Comparison of ENCODE assay signal across 9 mouse cellular contexts in the genomic region with DNA sequence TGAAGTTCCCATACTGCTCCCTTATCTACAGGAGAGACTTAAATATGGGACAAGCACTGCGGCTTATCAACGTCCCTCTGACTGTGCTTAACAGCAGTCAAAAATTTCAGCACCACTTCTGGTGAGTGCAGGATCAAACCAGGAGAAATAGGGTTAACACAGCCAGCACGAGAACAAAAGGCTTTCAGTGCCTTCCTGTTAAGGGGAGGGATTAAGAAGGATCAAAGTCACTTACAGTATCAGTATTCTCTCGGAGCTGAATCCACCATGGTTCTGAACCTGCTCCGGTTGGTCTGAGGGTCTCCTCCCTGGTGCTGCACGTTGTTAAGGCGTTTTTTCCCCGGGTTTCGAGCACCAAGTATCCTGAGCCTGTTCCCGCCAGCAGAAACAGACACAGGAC. TPM values are rescaled to one million over a fixed set of nuclear protein-coding genes. Genes with fewer than 3 reads are reported as not detected.
DNase-seq lines count a peak whose midpoint lies in the region; ATAC-seq and TF ChIP-seq lines count a peak whose summit lies in the region.
"Not testable (repeated sequence)": the region's sequence is repeated elsewhere in the genome, so short reads cannot be mapped to it uniquely, and the experiment has no call there.
"Had no signal": no experiment of that assay in that cellular context is flagged by ENCODE, and none has a peak within 500 bp of the region (broad histone marks: within the 10 kb centered on the region; RNA-seq: fewer than 3 reads in every experiment).

No protein-coding gene starts in this region.

- not testable (repeated sequence) for H3K27me3 ChIP-seq in forebrain, embryonic 11.5 days (ENCODE audit: control insufficient read depth, insufficient read depth, low read length); heart, embryonic 15.5 days; intestine, embryonic 16.5 days (replicated peaks; ENCODE audit: control insufficient read depth, insufficient read depth, low read length); limb, embryonic 14.5 days (ENCODE audit: control insufficient read depth, insufficient read depth, low read length); lung, postnatal 0 days (replicated peaks; ENCODE audit: insufficient read depth, low read length); stomach, postnatal 0 days (ENCODE audit: control insufficient read depth, insufficient read depth, low read length)

- not testable (repeated sequence) for TF ChIP-seq POLR2A in limb, embryonic 14.5 days (IDR thresholded peaks at IDR 0.05; ENCODE audit: borderline replicate concordance, extremely low read depth, insufficient read depth, insufficient read length)

- H3K4me1 ChIP-seq in forebrain, embryonic 11.5 days (replicated peaks; ENCODE audit: control insufficient read depth, insufficient read depth, low read length); heart, embryonic 15.5 days (replicated peaks); intestine, embryonic 16.5 days (ENCODE audit: control insufficient read depth, insufficient read depth, low read length); limb, embryonic 14.5 days (ENCODE audit: control insufficient read depth, insufficient read depth, low read length); lung, postnatal 0 days (ENCODE audit: insufficient read depth, low read depth, low read length); stomach, postnatal 0 days (replicated peaks; ENCODE audit: control insufficient read depth, insufficient read depth): not testable (repeated sequence)

- TF ChIP-seq CTCF in lung, postnatal 0 days (IDR thresholded peaks at IDR 0.05); stomach, postnatal 0 days (IDR thresholded peaks at IDR 0.05; ENCODE audit: low read depth): not testable (repeated sequence)

- ATAC-seq in forebrain, embryonic 11.5 days (replicated peaks; ENCODE audit: low FRiP score), result peak; percentile 61
- not testable (repeated sequence) for ATAC-seq in heart, embryonic 15.5 days (replicated peaks; ENCODE audit: insufficient number of reproducible peaks, insufficient read depth, low FRiP score, low read depth)
- peak; percentile 72 for ATAC-seq in intestine, embryonic 16.5 days
- ATAC-seq in limb, embryonic 14.5 days (ENCODE audit: low FRiP score, low read depth), result 0 out of 2 replicates have a peak, but pooled peaks have one; percentile 47
- peak; percentile 14; the same call in 1 of the 2 replicates for ATAC-seq in lung, postnatal 0 days
- ATAC-seq in stomach, postnatal 0 days (ENCODE audit: low FRiP score, low TSS enrichment), result peak; percentile 76

- not testable (repeated sequence) for H3K36me3 ChIP-seq in forebrain, embryonic 11.5 days (ENCODE audit: control insufficient read depth, insufficient read depth, low read length); heart, embryonic 15.5 days; intestine, embryonic 16.5 days (ENCODE audit: control insufficient read depth, insufficient read depth, low read length); limb, embryonic 14.5 days (ENCODE audit: control insufficient read depth, insufficient read depth, low read length); lung, postnatal 0 days (ENCODE audit: insufficient read depth, low read length); stomach, postnatal 0 days (ENCODE audit: control insufficient read depth, insufficient read depth, low read length)

- WGBS in forebrain, embryonic 11.5 days, result 23% methylated on average over 10 of the region's 10 CpGs
- WGBS in heart, embryonic 15.5 days, result 5% methylated on average over 10 of the region's 10 CpGs
- 12% methylated on average over 10 of the region's 10 CpGs for WGBS in intestine, embryonic 16.5 days
- 19% methylated on average over 10 of the region's 10 CpGs for WGBS in limb, embryonic 14.5 days
- WGBS in lung, postnatal 0 days, result 6% methylated on average over 10 of the region's 10 CpGs
- WGBS in stomach, postnatal 0 days, result 9% methylated on average over 10 of the region's 10 CpGs

- not testable (repeated sequence) for H3K4me3 ChIP-seq in forebrain, embryonic 11.5 days (ENCODE audit: low read depth, low read length)
- H3K4me3 ChIP-seq in heart, embryonic 15.5 days, result peak overlapping the region; percentile 39
- H3K4me3 ChIP-seq in intestine, embryonic 16.5 days (ENCODE audit: low read length), result peak overlapping the region; percentile 10
- H3K4me3 ChIP-seq in limb, embryonic 14.5 days (replicated peaks; ENCODE audit: low read length), result peak overlapping the region; percentile 18
- peak overlapping the region; percentile 27 for H3K4me3 ChIP-seq in lung, postnatal 0 days (ENCODE audit: low read depth, low read length)
- H3K4me3 ChIP-seq in stomach, postnatal 0 days (ENCODE audit: low read depth, low read length), result peak overlapping the region; percentile 12; the same call in 1 of the 2 replicates

- not testable (repeated sequence) for TF ChIP-seq EP300 in lung, postnatal 0 days (IDR thresholded peaks at IDR 0.05); stomach, postnatal 0 days (optimal IDR thresholded peaks at IDR 0.05)

- H3K27ac ChIP-seq in forebrain, embryonic 11.5 days (ENCODE audit: low read depth, low read length); heart, embryonic 15.5 days; limb, embryonic 14.5 days (replicated peaks; ENCODE audit: low read depth, low read length); lung, postnatal 0 days (ENCODE audit: low read length): not testable (repeated sequence)
- peak overlapping the region; percentile 69; the same call in 1 of the 2 replicates for H3K27ac ChIP-seq in intestine, embryonic 16.5 days (ENCODE audit: low read length)
- 0 out of 2 replicates have a peak overlapping the region, but pooled peaks have one; percentile 45 for H3K27ac ChIP-seq in stomach, postnatal 0 days (replicated peaks)

- not testable (repeated sequence) for H3K9me3 ChIP-seq in forebrain, embryonic 11.5 days (ENCODE audit: control insufficient read depth, low read length); heart, embryonic 15.5 days (replicated peaks); intestine, embryonic 16.5 days (ENCODE audit: control insufficient read depth, low read length); limb, embryonic 14.5 days (ENCODE audit: control insufficient read depth, low read length); lung, postnatal 0 days (ENCODE audit: low read length); stomach, postnatal 0 days (ENCODE audit: control insufficient read depth, low read length)

- not testable (repeated sequence) for H3K4me2 ChIP-seq in forebrain, embryonic 11.5 days (ENCODE audit: low read depth, low read length, severe bottlenecking)
- H3K4me2 ChIP-seq in heart, embryonic 15.5 days, result peak overlapping the region; percentile 58
- H3K4me2 ChIP-seq in intestine, embryonic 16.5 days (ENCODE audit: low read depth, low read length), result peak overlapping the region; percentile 5; the same call in 1 of the 2 replicates
- peak overlapping the region; percentile 38 for H3K4me2 ChIP-seq in limb, embryonic 14.5 days (replicated peaks; ENCODE audit: low read depth, low read length, severe bottlenecking)
- peak overlapping the region; percentile 44 for H3K4me2 ChIP-seq in lung, postnatal 0 days (replicated peaks; ENCODE audit: low read depth, low read length)
- peak overlapping the region; percentile 44 for H3K4me2 ChIP-seq in stomach, postnatal 0 days (replicated peaks; ENCODE audit: low read depth)

- H3K9ac ChIP-seq in forebrain, embryonic 11.5 days (ENCODE audit: low read length); heart, embryonic 15.5 days; intestine, embryonic 16.5 days (ENCODE audit: low read depth, low read length); lung, postnatal 0 days (replicated peaks; ENCODE audit: low read depth): not testable (repeated sequence)
- peak overlapping the region; percentile 47 for H3K9ac ChIP-seq in limb, embryonic 14.5 days (ENCODE audit: low read depth, low read length, severe bottlenecking)
- peak overlapping the region; percentile 31; the same call in 1 of the 2 replicates for H3K9ac ChIP-seq in stomach, postnatal 0 days (ENCODE audit: low read length)

- DNase-seq in adrenal gland, postnatal 10 days, result peak; percentile 10
- DNase-seq in forebrain, embryonic 11.5 days (ENCODE audit: low spot score), result peak; percentile 50
- peak; percentile 18 for DNase-seq in limb, embryonic 14.5 days (ENCODE audit: low spot score)
- peak; percentile 19 for DNase-seq in lung, postnatal 0 days (ENCODE audit: low spot score)
- peak; percentile 50 for DNase-seq in naive thymus-derived CD4-positive, alpha-beta T cell, adult 2 months (ENCODE audit: low read depth)
- peak; percentile 35 for DNase-seq in stomach, postnatal 0 days (ENCODE audit: low spot score)

RNA-seq across cellular contexts. Expression of gene Samd9l, which starts 58.4 kb away (rescaled TPM):
- total RNA-seq in adrenal gland, postnatal 10 days (2021), result 10 to 100 TPM; 10.6 to 15.5 TPM
- polyA plus RNA-seq in forebrain, embryonic 11.5 days (2014; fragmentation: Nextera tagmentation; extraction: Ambion mirVana), result 0.33 and 0.39 TPM in 2 replicates
- 2.6 and 3.0 TPM in 2 replicates for polyA plus RNA-seq in heart, embryonic 15.5 days (2015; fragmentation: Nextera tagmentation; extraction: Ambion mirVana)
- polyA plus RNA-seq in intestine, embryonic 16.5 days (2015; fragmentation: Nextera tagmentation; extraction: Ambion mirVana), result 8.8 and 11.1 TPM in 2 replicates
- 1.00 and 1.2 TPM in 2 replicates for polyA plus RNA-seq in limb, embryonic 14.5 days (2012; rRNA removed)
- 2.6 and 3.0 TPM in 2 replicates for polyA plus RNA-seq in limb, embryonic 14.5 days (2014; fragmentation: Nextera tagmentation; extraction: Ambion mirVana)
- polyA plus RNA-seq in lung, postnatal 0 days (2015; fragmentation: Nextera tagmentation; extraction: Ambion mirVana), result 7.5 and 8.0 TPM in 2 replicates
- polyA plus RNA-seq in stomach, postnatal 0 days (2015; fragmentation: Nextera tagmentation; extraction: Ambion mirVana), result 8.4 and 8.6 TPM in 2 replicates
- polyA plus RNA-seq: erythroblast, embryonic 14.5 days had no signal
